Mouse (Mus musculus) embryonic facial prominence, embryonic 15.5 days (tissue): ENCODE measurements around the gene Pcnx. TPM values are rescaled to one million over a fixed set of nuclear protein-coding genes. Genes with fewer than 3 reads are reported as not detected.

ENCODE experiments used
- ATAC-seq: fragments of 200-750 bp; cut with Nextera tagmentation; 2 replicates; pipeline ENCODE4 v1.8.0; 2017; ENCODE audit warnings: low read depth, moderate TSS enrichment; ENCODE audit not compliant: insufficient number of reproducible peaks, low FRiP score, low TSS enrichment
- H3K27ac ChIP-seq: fragments of 300-500 bp; sonication (generic); replicated peaks from 2 replicates; pipeline ENCODE4 v1.5.1; 2015; ENCODE audit warnings: mild to moderate bottlenecking, inconsistent platforms
- H3K27me3 ChIP-seq: fragments of 300-500 bp; sonication (generic); 2 replicates; pipeline ENCODE4 v1.6.1; 2015; ENCODE audit warnings: inconsistent platforms
- H3K36me3 ChIP-seq: fragments of 300-500 bp; sonication (generic); 2 replicates; pipeline ENCODE4 v1.6.1; 2015; ENCODE audit warnings: mild to moderate bottlenecking, inconsistent platforms
- H3K4me1 ChIP-seq: fragments of 300-500 bp; sonication (generic); 2 replicates; pipeline ENCODE4 v1.6.1; 2015; ENCODE audit warnings: inconsistent platforms
- H3K4me2 ChIP-seq: fragments of 300-500 bp; sonication (generic); replicated peaks from 2 replicates; pipeline ENCODE4 v1.6.1; 2015; ENCODE audit warnings: mild to moderate bottlenecking, inconsistent platforms
- H3K4me3 ChIP-seq: fragments of 300-500 bp; sonication (generic); replicated peaks from 2 replicates; pipeline ENCODE4 v1.5.1; 2015; ENCODE audit warnings: mild to moderate bottlenecking, inconsistent platforms
- H3K9ac ChIP-seq: fragments of 300-500 bp; sonication (generic); 2 replicates; pipeline ENCODE4 v1.6.1; 2015; ENCODE audit warnings: inconsistent platforms
- H3K9me3 ChIP-seq: fragments of 300-500 bp; sonication (generic); replicated peaks from 2 replicates; pipeline ENCODE4 v1.6.1; 2016; ENCODE audit warnings: inconsistent platforms
- WGBS: fragments of 180-500 bp; shearing (Covaris S2); methylation state at CpG from one replicate; pipeline ENCODE4 v1.1.7; 2015; 5-methylcytosine and 5-hydroxymethylcytosine counted together
- polyA plus RNA-seq: library from polyadenylated mRNA; unstranded; fragments of >200 nt; fragmentation: Nextera tagmentation; extraction: Ambion mirVana; gene quantifications from 2 replicates; pipeline ENCODE4 v1.2.1, GENCODE M21; 2015

Gene Pcnx
- polyA plus RNA-seq, 1 experiment from 2014 or later = 11.0 TPM

DNA sequence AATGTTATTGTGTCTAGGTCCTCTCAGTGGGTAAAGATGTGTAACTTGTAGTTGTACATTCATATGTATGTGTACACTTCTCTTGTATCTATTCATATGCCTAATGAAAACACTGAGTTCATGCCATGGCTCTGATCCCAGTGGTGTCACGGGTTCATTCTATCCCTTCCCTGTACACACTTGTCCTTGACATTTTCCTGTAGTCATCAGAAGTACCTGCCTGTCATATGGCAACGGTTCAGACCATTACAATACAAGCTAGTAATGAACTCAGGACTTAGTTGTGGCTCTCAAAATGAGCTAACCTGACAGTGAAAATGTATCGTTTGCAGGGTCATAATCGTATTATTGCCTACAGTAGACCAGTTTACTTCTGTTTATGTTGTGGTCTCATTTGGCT, 98.5 kb downstream of the Pcnx start:
- 80% methylated on average over 4 of the region's 4 CpGs for WGBS

GRCm38 (mm10) chr12:81965416-81965815, 105.6 kb downstream of the Pcnx start:
- Histone ChIP-seq H3K4me3 (no peak overlapping the region), H3K9me3 (no peaks in the 10 kb centered on the region), H3K9ac (no peak overlapping the region), H3K27me3 (no peaks in the 10 kb centered on the region), H3K4me1 (no peaks in the 10 kb centered on the region), H3K4me2 (no peak overlapping the region), H3K27ac (no peak overlapping the region), H3K36me3 (peaks cover 57% of the 10 kb centered on the region)
- no peak for ATAC-seq
- 92% methylated on average over 2 of the region's 2 CpGs for WGBS

More for the DNA sequence above, 98.5 kb downstream of the Pcnx start:
- Histone ChIP-seq H3K4me3 (no peak overlapping the region), H3K27me3 (no peaks in the 10 kb centered on the region), H3K9ac (no peak overlapping the region), H3K36me3 (0 out of 2 replicates have a peak, but pooled peaks cover 10% of the 10 kb centered on the region), H3K9me3 (no peaks in the 10 kb centered on the region), H3K4me2 (no peak overlapping the region), H3K4me1 (no peaks in the 10 kb centered on the region), H3K27ac (no peak overlapping the region)
- no peak for ATAC-seq

DNA sequence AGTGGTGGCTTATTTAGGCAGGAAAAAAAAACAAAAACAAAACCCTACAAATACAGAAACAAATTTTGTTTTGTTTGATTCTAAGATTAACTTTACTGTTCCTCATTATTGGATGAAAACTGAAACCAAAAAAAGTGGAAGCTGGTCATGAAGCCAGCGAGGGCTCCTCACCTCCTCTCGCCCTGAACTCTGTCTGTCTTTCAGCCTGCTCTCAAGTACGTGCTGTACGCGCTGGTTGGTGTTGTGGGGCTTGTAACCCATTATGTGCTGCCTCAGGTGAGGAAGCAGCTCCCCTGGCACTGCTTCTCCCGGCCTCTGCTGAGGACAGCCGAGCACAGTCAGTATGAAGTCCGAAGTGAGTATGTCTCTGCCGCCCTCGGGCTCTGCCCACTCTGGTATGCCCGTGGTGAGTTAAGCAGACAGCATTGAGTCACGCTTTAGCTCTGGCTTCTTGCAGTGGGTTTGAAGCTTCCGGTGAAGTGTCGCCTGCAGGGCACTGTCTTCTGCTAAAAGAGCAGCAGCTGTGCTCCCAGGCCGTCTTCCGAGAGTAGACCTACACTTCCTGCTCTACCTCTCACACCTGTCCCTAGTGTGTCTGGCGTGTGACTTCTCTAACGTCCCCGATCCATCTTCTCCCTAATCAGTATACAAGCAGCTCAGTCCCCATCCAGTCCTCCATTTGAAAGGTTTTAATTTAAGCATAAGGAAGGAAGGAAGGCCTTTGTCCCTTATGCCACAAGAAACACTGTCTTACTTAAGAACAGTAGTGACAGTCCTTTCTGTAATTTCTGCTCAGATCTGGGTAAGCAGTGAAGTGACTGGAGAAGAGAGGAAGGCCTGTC, 111.4 kb downstream of the Pcnx start:
- ATAC-seq = no peak
- H3K36me3 ChIP-seq = peaks cover 69% of the 10 kb centered on the region
- H3K9me3 ChIP-seq = no peaks in the 10 kb centered on the region
- no peaks in the 10 kb centered on the region for H3K4me1 ChIP-seq
- no peak overlapping the region for H3K27ac ChIP-seq
- 72% methylated on average over 19 of the region's 19 CpGs for WGBS
- no peaks in the 10 kb centered on the region for H3K27me3 ChIP-seq
- H3K4me2 ChIP-seq = no peak overlapping the region
- H3K9ac ChIP-seq = no peak overlapping the region
- no peak overlapping the region for H3K4me3 ChIP-seq

GRCm38 (mm10) chr12:81971884-81972362, 112.1 kb downstream of the Pcnx start:
- Histone ChIP-seq H3K9ac (no peak overlapping the region), H3K4me3 (no peak overlapping the region), H3K27ac (no peak overlapping the region), H3K27me3 (no peaks in the 10 kb centered on the region), H3K9me3 (no peaks in the 10 kb centered on the region), H3K4me2 (no peak overlapping the region), H3K4me1 (no peaks in the 10 kb centered on the region), H3K36me3 (peaks cover 70% of the 10 kb centered on the region)
- ATAC-seq = no peak
- 82% methylated on average over 8 of the region's 8 CpGs for WGBS

DNA sequence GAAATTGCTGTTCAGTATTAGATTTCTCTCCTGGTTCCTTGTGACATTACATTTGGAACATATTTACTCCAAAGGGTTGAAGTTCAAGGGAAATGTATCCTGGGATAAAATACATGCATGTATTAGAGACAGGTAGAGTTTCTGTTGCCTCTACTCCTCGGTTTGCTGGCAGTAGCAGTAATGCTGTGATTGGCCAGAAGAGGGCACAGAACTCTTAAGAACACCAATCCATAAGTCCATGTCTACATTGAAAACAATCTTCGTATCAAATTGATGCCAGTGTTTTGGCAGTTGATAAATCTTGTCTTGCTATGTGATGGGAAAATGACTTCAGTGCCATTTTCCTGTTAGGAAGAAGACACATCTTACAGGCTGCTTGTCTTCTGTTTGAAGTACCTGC, 115.0 kb downstream of the Pcnx start:
- WGBS = 51% methylated on average over 2 of the region's 2 CpGs
- Histone ChIP-seq H3K36me3 (peaks cover 66% of the 10 kb centered on the region), H3K9ac (no peak overlapping the region)

DNA sequence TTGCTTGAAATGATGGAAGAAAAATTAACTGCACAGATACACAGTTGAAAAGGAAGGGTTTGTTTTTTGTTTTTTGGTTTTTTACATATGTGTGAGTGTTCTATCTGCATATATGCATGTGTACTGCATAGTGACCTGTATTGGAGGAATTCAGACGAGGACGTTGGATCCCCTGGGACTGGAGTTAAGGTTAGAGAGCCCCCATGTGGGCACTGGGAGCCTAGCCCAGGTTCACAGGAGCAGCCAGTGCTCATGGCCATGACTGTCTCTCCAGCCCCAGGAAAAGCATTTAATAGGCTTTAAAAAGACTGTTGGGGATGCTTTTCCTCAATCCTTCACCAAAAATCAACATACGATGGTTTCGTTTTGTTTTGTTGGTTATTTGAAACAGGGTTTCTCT, 117.5 kb downstream of the Pcnx start:
- Histone ChIP-seq H3K4me3 (no peak overlapping the region), H3K4me2 (no peak overlapping the region), H3K27me3 (no peaks in the 10 kb centered on the region), H3K9ac (no peak overlapping the region), H3K4me1 (no peaks in the 10 kb centered on the region), H3K36me3 (peaks cover 79% of the 10 kb centered on the region), H3K27ac (no peak overlapping the region), H3K9me3 (no peaks in the 10 kb centered on the region)
- 74% methylated on average over 4 of the region's 4 CpGs for WGBS
- ATAC-seq = no peak

More for the DNA sequence above, 115.0 kb downstream of the Pcnx start:
- Histone ChIP-seq H3K27ac (no peak overlapping the region), H3K4me3 (no peak overlapping the region), H3K4me1 (no peaks in the 10 kb centered on the region), H3K27me3 (no peaks in the 10 kb centered on the region), H3K9me3 (no peaks in the 10 kb centered on the region), H3K4me2 (no peak overlapping the region)
- ATAC-seq = no peak

DNA sequence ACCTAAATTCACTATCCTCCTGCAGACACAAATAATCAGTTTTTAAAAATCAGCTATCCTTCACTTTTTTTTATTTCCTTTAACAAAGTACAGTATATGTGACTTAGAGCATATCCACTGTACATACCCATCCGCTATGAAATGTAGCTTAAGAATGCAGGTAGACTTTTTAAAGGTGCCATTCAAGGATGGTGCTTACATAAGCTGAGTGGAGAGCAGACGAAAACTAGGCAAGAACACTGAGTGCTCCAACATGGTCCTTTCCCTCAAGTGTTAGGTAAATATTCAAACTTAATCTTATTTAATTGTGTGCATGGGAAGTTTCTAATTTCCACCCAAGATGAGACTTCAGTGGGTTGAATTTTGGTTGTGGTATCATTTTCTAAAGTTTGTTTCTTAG, 119.5 kb downstream of the Pcnx start:
- Histone ChIP-seq H3K4me3 (no peak overlapping the region), H3K27me3 (no peaks in the 10 kb centered on the region), H3K9ac (no peak overlapping the region), H3K4me2 (no peak overlapping the region), H3K4me1 (no peaks in the 10 kb centered on the region), H3K27ac (no peak overlapping the region), H3K36me3 (peaks cover 79% of the 10 kb centered on the region), H3K9me3 (no peaks in the 10 kb centered on the region)
- 92% methylated on average over 2 of the region's 2 CpGs for WGBS
- ATAC-seq = no peak

DNA sequence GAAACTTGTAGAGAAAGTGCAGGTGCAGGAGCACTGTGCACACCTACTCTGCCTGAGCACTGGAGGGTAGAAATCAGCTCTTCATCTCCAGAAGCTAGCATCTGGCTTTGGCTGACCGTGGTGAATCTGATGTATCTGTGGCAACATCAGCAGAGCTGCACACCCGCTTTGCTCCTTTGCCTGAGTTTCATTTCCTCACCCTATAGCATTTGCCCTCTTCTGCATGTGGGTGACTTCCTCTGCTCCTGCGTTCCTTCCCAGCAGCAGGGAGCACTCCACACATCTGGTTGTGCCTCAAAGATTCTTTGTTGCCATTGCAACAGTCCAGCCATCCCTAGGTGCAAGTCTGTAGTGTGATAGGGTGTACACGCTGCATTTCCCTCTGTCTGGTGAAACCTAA, 132.3 kb downstream of the Pcnx start:
- no peaks in the 10 kb centered on the region for H3K4me1 ChIP-seq
- no peak overlapping the region for H3K9ac ChIP-seq
- no peak overlapping the region for H3K27ac ChIP-seq
- no peak overlapping the region for H3K4me3 ChIP-seq
- no peaks in the 10 kb centered on the region for H3K27me3 ChIP-seq
- no peaks in the 10 kb centered on the region for H3K9me3 ChIP-seq
- no peak overlapping the region for H3K4me2 ChIP-seq
- WGBS = 84% methylated on average over 4 of the region's 4 CpGs
- no peak for ATAC-seq
- H3K36me3 ChIP-seq = peaks cover 78% of the 10 kb centered on the region

- no peaks in the 10 kb centered on the region for H3K4me1 ChIP-seq
- ATAC-seq = no peak
- H3K4me2 ChIP-seq = no peak overlapping the region
- no peaks in the 10 kb centered on the region for H3K27me3 ChIP-seq
- peaks cover 70% of the 10 kb centered on the region for H3K36me3 ChIP-seq
- no peaks in the 10 kb centered on the region for H3K9me3 ChIP-seq
- 83% methylated on average over 6 of the region's 6 CpGs for WGBS
- H3K4me3 ChIP-seq = no peak overlapping the region
- H3K9ac ChIP-seq = no peak overlapping the region
- H3K27ac ChIP-seq = no peak overlapping the region
Measured at GRCm38 (mm10) chr12:81992996-81993395, 133.2 kb downstream of the Pcnx start.

- H3K9me3 ChIP-seq = no peaks in the 10 kb centered on the region
- no peaks in the 10 kb centered on the region for H3K4me1 ChIP-seq
- peaks cover 60% of the 10 kb centered on the region for H3K36me3 ChIP-seq
- ATAC-seq = no peak; the same call in 1 of the 2 replicates
- no peak overlapping the region for H3K4me2 ChIP-seq
- H3K4me3 ChIP-seq = no peak overlapping the region
- no peaks in the 10 kb centered on the region for H3K27me3 ChIP-seq
- 90% methylated on average over 20 of the region's 20 CpGs for WGBS
- no peak overlapping the region for H3K9ac ChIP-seq
- H3K27ac ChIP-seq = no peak overlapping the region
Measured at GRCm38 (mm10) chr12:81994911-81995667, 135.3 kb downstream of the Pcnx start.

GRCm38 (mm10) chr12:81996679-81997362, 137.0 kb downstream of the Pcnx start:
- WGBS = 88% methylated on average over 14 of the region's 14 CpGs
- ATAC-seq = no peak
- H3K4me1 ChIP-seq = no peaks in the 10 kb centered on the region
- no peak overlapping the region for H3K27ac ChIP-seq
- H3K9ac ChIP-seq = no peak overlapping the region
- H3K4me2 ChIP-seq = no peak overlapping the region
- H3K4me3 ChIP-seq = no peak overlapping the region
- no peaks in the 10 kb centered on the region for H3K9me3 ChIP-seq
- H3K36me3 ChIP-seq = peaks cover 43% of the 10 kb centered on the region
- H3K27me3 ChIP-seq = no peaks in the 10 kb centered on the region
